Mouse (Mus musculus) right cerebral cortex, postnatal 10 days (tissue): ENCODE results near the gene Kbtbd8.

Experiments used
- DNase-seq, 2 experiments: peaks; one replicate each; pipeline ENCODE4 v3.0.0; 2021; ENCODE audit warnings: low spot score in 2 of 2

Kbtbd8 gene

GRCm38 (mm10) chr6:95116946-95117345, at the start of gene Kbtbd8:
Gene Kbtbd8, plus strand, starts transcription at chr6:95117240.
- DNase-seq, result peak; percentile 23 to 41

GRCm38 (mm10) chr6:95069753-95070152, 47.3 kb upstream of the Kbtbd8 start:
- no peak for DNase-seq

DNA sequence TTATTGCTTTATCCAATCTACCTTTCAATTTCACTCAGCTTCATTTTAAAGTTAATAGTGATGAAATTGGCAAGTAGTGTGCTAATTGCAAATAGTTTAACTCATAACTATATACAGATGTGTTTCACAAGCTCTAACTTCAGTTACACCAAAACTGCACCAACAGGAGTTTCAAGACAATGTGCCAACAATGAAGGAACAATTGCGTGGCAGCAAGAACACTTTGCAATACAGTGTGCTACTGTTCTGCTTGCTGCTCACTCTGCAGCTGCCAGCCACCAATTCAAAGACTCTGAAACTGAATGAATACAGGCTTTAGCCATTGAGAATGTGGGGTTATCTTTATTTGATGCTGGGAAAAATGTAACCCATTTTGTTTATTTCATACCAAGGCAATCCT, 31.8 kb upstream of the Kbtbd8 start:
- peak; percentile 27 to 37 for DNase-seq

GRCm38 (mm10) chr6:95087154-95087846, 29.7 kb upstream of the Kbtbd8 start:
- peak; percentile 43 to 52 for DNase-seq

GRCm38 (mm10) chr6:95088075-95088474, 29.0 kb upstream of the Kbtbd8 start:
- peak in 1 of 2 experiments; percentile 46 for DNase-seq

GRCm38 (mm10) chr6:95094695-95095094, 22.3 kb upstream of the Kbtbd8 start:
- DNase-seq, result no peak

GRCm38 (mm10) chr6:95098366-95099109, 18.5 kb upstream of the Kbtbd8 start:
- peak; percentile 84 to 92 for DNase-seq

- DNase-seq, result no peak
Measured at GRCm38 (mm10) chr6:95103706-95104105, 13.3 kb upstream of the Kbtbd8 start.

- no peak for DNase-seq
Measured at GRCm38 (mm10) chr6:95108437-95108836, 8.6 kb upstream of the Kbtbd8 start.

GRCm38 (mm10) chr6:95109691-95110450, 7.2 kb upstream of the Kbtbd8 start:
- peak; percentile 30 to 55 for DNase-seq

GRCm38 (mm10) chr6:95112015-95112414, 5.0 kb upstream of the Kbtbd8 start:
- peak; percentile 27 to 38 for DNase-seq

GRCm38 (mm10) chr6:95116513-95116912, 527 bp upstream of the Kbtbd8 start:
- no peak for DNase-seq

DNA sequence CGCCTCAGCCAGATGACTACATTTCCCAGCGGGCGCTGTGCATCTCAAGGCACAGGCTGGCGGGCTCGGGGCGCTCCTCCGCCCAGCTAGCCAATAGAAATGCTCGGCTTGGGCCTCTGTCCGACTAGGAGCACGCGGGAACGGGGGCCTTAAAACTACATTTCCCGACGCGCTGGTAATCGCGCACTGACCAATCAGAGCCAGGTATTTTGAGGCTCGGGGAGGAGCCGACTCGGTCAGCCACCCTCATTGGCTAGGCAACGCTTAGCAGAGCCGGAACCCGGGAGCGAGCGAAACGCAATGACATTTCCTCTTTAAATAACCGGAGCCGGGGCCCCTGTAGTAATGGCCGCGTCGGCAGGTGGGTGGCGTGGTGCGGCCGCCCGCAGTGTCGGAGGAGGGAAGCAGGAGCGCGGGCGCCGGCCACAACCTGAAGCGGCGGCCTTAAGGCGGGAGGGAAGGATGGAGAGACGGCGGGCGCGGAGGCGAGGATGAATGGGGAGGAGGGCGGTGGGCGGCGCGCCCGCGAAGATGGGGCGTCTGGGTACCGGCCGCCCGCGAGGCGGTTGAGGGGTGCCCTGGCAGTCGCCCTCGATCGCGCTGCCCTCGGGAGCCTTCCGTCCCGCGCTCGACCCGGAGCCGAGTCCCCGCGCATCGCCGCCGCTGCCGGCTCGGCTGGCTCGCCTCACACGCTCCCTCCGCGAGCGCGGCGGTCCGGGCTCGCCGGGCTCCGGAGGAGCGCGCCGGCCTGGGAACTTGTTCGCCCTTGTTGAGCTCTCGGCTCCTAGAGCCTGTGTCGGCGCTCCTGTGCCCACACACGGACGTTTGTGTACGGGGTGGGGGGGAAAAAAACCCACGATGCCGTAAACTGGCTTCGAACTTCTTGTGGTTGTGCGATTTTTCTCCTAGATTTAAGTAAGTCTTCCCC, 838 bp downstream of the Kbtbd8 start:
- peak; percentile 98 to 99 for DNase-seq

DNA sequence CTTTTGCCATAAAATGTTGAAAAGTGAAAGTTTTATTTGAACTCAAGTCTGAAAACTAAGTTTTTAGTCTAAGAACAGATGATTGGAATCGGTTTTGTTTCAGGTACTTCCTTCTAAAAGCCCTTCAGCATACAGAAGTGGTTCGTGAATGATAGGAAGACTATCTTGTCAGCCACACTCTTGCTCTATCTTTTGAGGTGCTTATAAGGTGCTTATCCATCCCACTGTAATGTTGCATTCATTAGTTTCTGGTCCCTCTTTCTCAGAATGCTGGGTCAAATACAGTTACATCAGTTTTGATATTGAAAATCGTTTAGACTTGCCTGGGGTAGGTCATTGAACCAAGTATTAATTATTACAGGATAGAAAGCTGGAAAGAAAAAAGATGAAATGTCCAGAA, 2.3 kb downstream of the Kbtbd8 start:
- no peak for DNase-seq

DNA sequence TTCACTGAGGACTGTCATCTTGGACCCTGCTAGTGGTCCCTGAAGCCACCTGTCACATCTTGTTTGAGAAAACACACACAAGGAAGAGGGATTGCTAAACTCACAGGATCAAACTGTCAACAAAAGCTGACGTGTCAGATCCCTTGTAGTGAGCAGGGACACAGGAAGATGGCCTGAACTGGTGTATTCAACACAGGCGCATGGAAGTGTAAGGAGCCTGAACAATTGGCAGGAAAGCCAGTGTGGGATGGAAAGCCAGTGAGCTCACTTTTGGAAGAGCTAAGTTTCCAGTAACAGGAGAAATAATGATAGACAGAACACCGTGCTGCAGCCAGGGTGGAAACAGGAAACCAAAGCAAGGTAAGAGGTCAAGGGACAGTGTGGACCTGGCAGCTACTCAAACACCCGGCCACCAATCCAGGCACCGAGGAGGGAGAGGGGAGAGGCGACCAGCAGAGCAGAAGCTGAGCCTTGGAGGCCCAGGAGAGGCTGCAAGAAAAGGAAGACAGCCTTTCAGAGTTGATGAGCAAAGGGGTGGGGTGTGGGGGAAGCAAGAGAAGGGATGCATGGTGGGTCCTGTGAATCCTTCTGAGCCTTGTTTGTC, 33.0 kb downstream of the Kbtbd8 start:
- DNase-seq, result no peak

DNA sequence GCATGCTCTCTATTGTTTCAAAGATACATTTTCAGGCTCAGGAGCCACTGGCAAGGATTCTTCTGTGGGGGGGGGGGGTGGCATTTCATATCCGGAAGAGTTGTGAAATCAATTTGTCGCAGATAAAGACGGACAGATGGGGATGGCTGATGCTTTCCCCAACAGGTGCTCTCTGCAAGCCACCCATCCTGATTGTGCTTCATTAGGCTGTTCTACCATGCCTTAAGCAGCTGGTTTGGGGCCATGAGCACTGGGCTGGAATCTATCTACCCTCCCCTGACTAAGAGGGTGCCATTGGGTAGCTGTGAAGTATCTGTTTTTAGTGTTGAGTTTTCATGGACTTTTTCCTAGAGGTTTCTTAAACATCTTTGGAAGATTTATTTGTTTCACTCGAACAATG, 33.8 kb downstream of the Kbtbd8 start:
- DNase-seq, result no peak

GRCm38 (mm10) chr6:95151563-95151962, 34.5 kb downstream of the Kbtbd8 start:
- no peak for DNase-seq

DNA sequence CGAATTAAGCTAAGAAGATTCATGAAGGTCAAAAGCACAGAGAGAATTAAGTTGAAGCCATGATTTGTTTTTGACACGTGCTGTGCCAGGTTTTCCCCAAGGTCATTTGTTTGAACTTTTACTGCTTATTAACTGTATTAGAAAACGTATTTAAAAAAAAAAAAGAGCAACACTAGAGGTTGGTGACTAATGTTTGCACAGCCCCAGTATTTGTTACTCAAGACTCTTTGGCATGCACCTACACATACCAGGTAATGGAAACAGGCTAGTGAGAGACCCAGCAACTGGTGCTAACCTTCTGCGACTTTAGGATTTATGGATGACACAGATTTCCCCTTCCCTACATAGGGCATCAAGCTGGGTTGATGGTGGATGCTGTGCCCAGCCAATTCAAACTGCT, 46.9 kb downstream of the Kbtbd8 start:
- DNase-seq, result no peak

DNA sequence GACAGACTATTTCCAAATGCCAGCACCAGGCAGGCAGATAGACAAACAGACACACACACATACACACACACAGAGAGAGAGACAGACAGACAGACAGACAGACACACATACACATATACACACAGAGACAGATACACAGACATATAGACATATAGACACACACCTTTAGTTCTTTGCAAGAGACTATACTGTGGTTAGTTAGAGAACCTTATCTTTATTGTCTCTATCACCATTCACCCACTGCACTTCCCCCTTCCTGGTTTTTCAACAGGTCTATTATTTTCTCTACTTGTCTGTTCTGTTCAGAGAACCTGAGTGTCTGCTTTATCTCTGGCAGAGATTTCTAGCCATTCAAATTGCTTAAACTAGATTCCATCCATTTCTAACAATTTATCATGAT, 48.6 kb downstream of the Kbtbd8 start:
- DNase-seq, result no peak

- DNase-seq, result peak; percentile 47 to 59
Measured at GRCm38 (mm10) chr6:95167668-95168227, 50.7 kb downstream of the Kbtbd8 start.

DNA sequence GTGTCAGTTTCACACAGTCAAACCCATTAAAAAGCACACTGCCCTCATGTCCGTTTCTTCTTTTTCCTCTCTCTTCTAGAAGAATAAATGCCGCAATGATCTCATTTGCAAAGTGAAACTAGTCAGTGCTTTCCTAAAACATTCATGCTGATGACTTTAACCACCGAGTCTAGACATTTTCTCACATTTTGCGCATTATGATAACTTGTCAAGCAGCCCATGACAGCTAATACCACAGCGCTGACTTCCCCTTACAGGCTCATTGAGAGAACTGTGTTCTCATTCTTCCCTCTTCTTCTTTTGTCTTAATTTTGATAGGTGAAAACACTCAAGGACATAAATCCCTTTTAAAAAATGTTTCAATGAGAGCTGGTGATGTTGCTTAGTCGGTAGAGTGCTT, 52.4 kb downstream of the Kbtbd8 start:
- no peak for DNase-seq
